Mouse (Mus musculus): ENCODE data around the gene 2210408I21Rik. TPM values are rescaled to one million over a fixed set of nuclear protein-coding genes. Genes with fewer than 3 reads are reported as not detected.

The 2210408I21Rik gene
- polyA plus RNA-seq, 2 experiments from 2014 or later = 1.4 to 2.9 TPM

GRCm38 (mm10) chr13:77489938-77490651, 354.8 kb downstream of the 2210408I21Rik start:
- no peak for ATAC-seq

GRCm38 (mm10) chr13:77514046-77514445, 378.7 kb downstream of the 2210408I21Rik start:
- ATAC-seq = no peak

GRCm38 (mm10) chr13:77528960-77529699, 393.8 kb downstream of the 2210408I21Rik start:
- no peak for ATAC-seq

GRCm38 (mm10) chr13:77529760-77530159, 394.4 kb downstream of the 2210408I21Rik start:
- no peak for ATAC-seq

GRCm38 (mm10) chr13:77537466-77537865, 402.1 kb downstream of the 2210408I21Rik start:
- ATAC-seq = no peak

- no peak for ATAC-seq
These were observed 412.4 kb downstream of the 2210408I21Rik start for GRCm38 (mm10) chr13:77547486-77548385.

- no peak for ATAC-seq
These were observed 413.0 kb downstream of the 2210408I21Rik start for GRCm38 (mm10) chr13:77548386-77548695.

GRCm38 (mm10) chr13:77548750-77549149, 413.4 kb downstream of the 2210408I21Rik start:
- no peak for ATAC-seq

GRCm38 (mm10) chr13:77594011-77594410, 458.7 kb downstream of the 2210408I21Rik start:
- no peak for ATAC-seq

GRCm38 (mm10) chr13:77615346-77615745, 480.0 kb downstream of the 2210408I21Rik start:
- no peak for ATAC-seq

Other genes starting within 250 kb of the 2210408I21Rik start
- 10 to 100 TPM; 27.2 to 29.5 TPM for gene Slf1, start 67 bp upstream of the 2210408I21Rik start, polyA plus RNA-seq (2017; shearing (Covaris generic))

Data from activated CD4-positive, CD25-positive, alpha-beta regulatory T cell, adult 4 months (primary cell).